Mouse (Mus musculus) heart, adult 2 months (tissue): ENCODE results near the gene Nrg3. TPM values are rescaled to one million over a fixed set of nuclear protein-coding genes. Genes with fewer than 3 reads are reported as not detected.

ENCODE experiments used
- DNase-seq, 2 experiments: peaks; one replicate each; pipeline ENCODE4 v3.0.0; 2021
- H3K27ac ChIP-seq: fragments of 200-600 bp; 2 replicates; pipeline ENCODE4 v1.8.1; 2022
- H3K27me3 ChIP-seq: fragments of 200-500 bp; 2 replicates; pipeline ENCODE4 v1.6.1; 2012; ENCODE audit warnings: mild to moderate bottlenecking, low read length, inconsistent platforms, mixed read lengths; ENCODE audit not compliant: control insufficient read depth, insufficient read depth
- H3K36me3 ChIP-seq: fragments of 200-500 bp; 2 replicates; pipeline ENCODE4 v1.6.1; 2012; ENCODE audit warnings: low read length, inconsistent platforms; ENCODE audit not compliant: control insufficient read depth, insufficient read depth
- H3K4me1 ChIP-seq: fragments of 200-500 bp; 2 replicates; pipeline ENCODE4 v1.6.1; 2011; ENCODE audit warnings: low read length; ENCODE audit not compliant: control insufficient read depth, insufficient read depth
- H3K4me3 ChIP-seq: fragments of 200-600 bp; 2 replicates; pipeline ENCODE4 v1.8.1; 2022
- H3K79me2 ChIP-seq: fragments of 200-500 bp; replicated peaks from 2 replicates; pipeline ENCODE4 v1.6.1; 2012; ENCODE audit warnings: mild to moderate bottlenecking, inconsistent platforms, low read length, moderate library complexity, mixed read lengths; ENCODE audit not compliant: control insufficient read depth, insufficient read depth
- H3K9ac ChIP-seq: fragments of 200-500 bp; 2 replicates; pipeline ENCODE4 v1.6.1; 2012; ENCODE audit warnings: low read depth, mild to moderate bottlenecking, control low read depth, inconsistent platforms, low read length, mixed read lengths
- CTCF ChIP-seq: fragments of 200-600 bp; IDR thresholded peaks from 2 replicates; pipeline ENCODE4 v1.8.1; 2022; ENCODE audit warnings: antibody characterized with exemption, mild to moderate bottlenecking, moderate library complexity
- EP300 ChIP-seq: fragments of 200-500 bp; IDR thresholded peaks from 2 replicates; pipeline ENCODE4 v1.6.1; 2011; ENCODE audit warnings: low read depth, low read length, control low read depth; ENCODE audit not compliant: insufficient read depth
- POLR2A ChIP-seq: fragments of 200-500 bp; IDR thresholded peaks from 2 replicates; pipeline ENCODE4 v1.6.1; 2011; ENCODE audit warnings: mild to moderate bottlenecking, low read depth, low read length, control low read depth; ENCODE audit not compliant: insufficient read depth
- WGBS: fragments of 180-500 bp; shearing (Covaris S2); methylation state at CpG from one replicate; pipeline ENCODE4 v1.1.7; 2018; 5-methylcytosine and 5-hydroxymethylcytosine counted together
- intact Hi-C: fragments of 180-260 bp; cut with DNase I; formaldehyde crosslinking; loops from one replicate; pipeline ENCODE4 v1.15.1; 2025
- long read RNA-seq: library from polyadenylated mRNA; stranded (forward); transcript quantifications from one replicate; pipeline ENCODE4 v2.0.0, GENCODE M21; 2021
- polyA plus RNA-seq: library from polyadenylated mRNA; depleted of rRNA; stranded (reverse); fragments of >200 nt; gene quantifications from 2 replicates; pipeline ENCODE4 v1.2.3, GENCODE M21; 2012; rRNA removed
- total RNA-seq, 2 experiments: library from RNA; stranded (reverse); gene quantifications; 2 replicates each; pipeline ENCODE4 v1.2.3; 2021

Gene Nrg3
- total RNA-seq (not detected), polyA plus RNA-seq (0.04 TPM in 1 of 2 replicates, not detected in the other)
- long read RNA-seq = 0 reads

- Histone ChIP-seq H3K27ac (no peak within 1 kb of the TSS), H3K4me3 (no peak within 1 kb of the TSS), H3K27me3 (peaks cover 8% of the 10 kb centered on the region), H3K79me2 (no peaks in the 10 kb centered on the region), H3K9ac (no peak within 1 kb of the TSS), H3K4me1 (no peaks in the 10 kb centered on the region), H3K36me3 (no peaks in the 10 kb centered on the region)
- intact Hi-C loops = no loop called here
- TF ChIP-seq EP300 (no peak), CTCF (no peak), POLR2A (no peak)
- DNase-seq = no peak
- 2% methylated on average over 97 of the region's 121 CpGs for WGBS
Measured at GRCm38 (mm10) chr14:39472790-39473761, at the start of gene Nrg3. TSS of gene Nrg3 (minus strand) at chr14:39473088.

GRCm38 (mm10) chr14:39508956-39509355 is 36.1 kb upstream of the Nrg3 start:
- H3K27ac ChIP-seq = no peak overlapping the region
- H3K79me2 ChIP-seq = no peaks in the 10 kb centered on the region
- 62% methylated on average over 1 of the region's 1 CpGs for WGBS
- no peaks in the 10 kb centered on the region for H3K4me1 ChIP-seq
- TF ChIP-seq EP300 (no peak), POLR2A (no peak)
- intact Hi-C loops = no loop called here
- no peaks in the 10 kb centered on the region for H3K36me3 ChIP-seq
- H3K9ac ChIP-seq = no peak overlapping the region
- no peak overlapping the region for H3K4me3 ChIP-seq
- DNase-seq = no peak
- H3K27me3 ChIP-seq = no peaks in the 10 kb centered on the region

- intact Hi-C loops = no loop called here
- H3K36me3 ChIP-seq = no peaks in the 10 kb centered on the region
- WGBS = 4% methylated on average over 27 of the region's 27 CpGs
- H3K9ac ChIP-seq = no peak overlapping the region
- TF ChIP-seq CTCF (no peak), EP300 (no peak), POLR2A (no peak)
- H3K79me2 ChIP-seq = no peaks in the 10 kb centered on the region
- no peak overlapping the region for H3K27ac ChIP-seq
- H3K4me3 ChIP-seq = no peak overlapping the region
- peaks cover 8% of the 10 kb centered on the region for H3K27me3 ChIP-seq
- no peaks in the 10 kb centered on the region for H3K4me1 ChIP-seq
- DNase-seq = no peak
Measured at GRCm38 (mm10) chr14:39473771-39474211, 903 bp upstream of the Nrg3 start.

- no peak for DNase-seq
- no peak overlapping the region for H3K27ac ChIP-seq
- no peak for TF ChIP-seq POLR2A
- no peak for TF ChIP-seq CTCF
- TF ChIP-seq EP300 = no peak
- no peaks in the 10 kb centered on the region for H3K4me1 ChIP-seq
- no peaks in the 10 kb centered on the region for H3K36me3 ChIP-seq
- WGBS = 4% methylated on average over 56 of the region's 56 CpGs
- H3K27me3 ChIP-seq = peaks cover 8% of the 10 kb centered on the region
- no peak overlapping the region for H3K4me3 ChIP-seq
- intact Hi-C loops = no loop called here
- H3K9ac ChIP-seq = no peak overlapping the region
- no peaks in the 10 kb centered on the region for H3K79me2 ChIP-seq
Measured at GRCm38 (mm10) chr14:39472146-39472751, 639 bp downstream of the Nrg3 start.

GRCm38 (mm10) chr14:39471236-39471981 is 1.5 kb downstream of the Nrg3 start:
- no peaks in the 10 kb centered on the region for H3K4me1 ChIP-seq
- no peak overlapping the region for H3K4me3 ChIP-seq
- no peaks in the 10 kb centered on the region for H3K79me2 ChIP-seq
- no peak for TF ChIP-seq CTCF
- TF ChIP-seq EP300 = no peak
- TF ChIP-seq POLR2A = no peak
- intact Hi-C loops = no loop called here
- no peak overlapping the region for H3K9ac ChIP-seq
- H3K36me3 ChIP-seq = no peaks in the 10 kb centered on the region
- H3K27ac ChIP-seq = no peak overlapping the region
- 8% methylated on average over 12 of the region's 12 CpGs for WGBS
- H3K27me3 ChIP-seq = peaks cover 8% of the 10 kb centered on the region
- DNase-seq = no peak
